Mouse (Mus musculus) inflammation-experienced regulatory T-cells, adult 6 months (primary cell): ENCODE measurements around the gene Arhgef10l. TPM values are rescaled to one million over a fixed set of nuclear protein-coding genes. Genes with fewer than 3 reads are reported as not detected.

Experiments
- ATAC-seq: one replicate; pipeline ENCODE4 v1.8.0; 2017
- polyA plus RNA-seq, 3 experiments: library from polyadenylated mRNA; unstranded; fragments of 100-300 nt; shearing (Covaris generic); gene quantifications; one replicate each; pipeline ENCODE4 v1.2.1; 2017

Arhgef10l gene
- polyA plus RNA-seq, 3 experiments from 2014 or later, result 0.12 TPM; not detected in 2

DNA sequence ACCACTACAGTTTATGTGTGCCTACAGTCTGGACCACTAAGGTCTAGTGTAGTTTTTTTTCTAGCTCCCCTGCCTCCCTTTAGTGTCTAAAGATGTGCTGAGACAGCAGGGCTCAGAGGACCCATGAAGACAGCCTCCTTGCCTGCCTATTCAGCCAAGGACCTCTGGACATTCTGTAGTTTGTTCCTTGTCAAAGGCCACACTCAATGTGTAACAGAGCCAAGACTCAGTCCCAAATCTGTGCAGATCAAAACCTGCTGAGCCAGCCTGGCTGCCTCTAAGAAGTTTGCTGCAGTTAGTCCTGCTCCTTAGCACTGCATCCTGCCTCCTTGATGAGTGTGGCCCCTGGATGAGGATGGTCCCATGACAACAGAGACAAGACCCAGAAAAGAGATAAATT, 156.0 kb downstream of the Arhgef10l start:
- no peak for ATAC-seq

DNA sequence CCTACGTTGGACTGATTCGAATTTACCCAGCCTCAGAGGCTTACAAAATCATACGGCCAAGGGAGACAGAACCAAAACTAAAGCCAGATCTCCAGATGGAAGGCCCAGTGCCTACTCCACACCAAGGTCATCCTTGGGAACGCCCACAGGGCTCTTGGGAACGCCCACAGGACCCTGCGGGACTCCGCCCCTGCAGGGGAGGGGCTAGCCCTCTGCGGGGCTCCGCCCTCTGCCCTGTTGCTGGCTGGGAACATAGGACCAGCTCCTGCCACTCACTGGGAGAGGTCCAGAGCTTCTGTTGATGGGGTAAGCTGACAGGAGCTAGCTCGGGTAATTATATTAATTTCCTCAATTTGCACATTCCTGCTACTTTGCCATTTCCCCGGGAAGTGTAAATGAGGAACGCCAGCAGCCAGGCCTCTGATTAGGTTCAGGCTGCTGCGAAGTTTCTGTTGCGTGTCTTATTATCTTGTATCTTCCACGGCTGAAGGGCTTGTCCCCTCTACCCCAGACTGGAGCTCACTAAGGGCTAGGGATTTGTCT, 158.6 kb downstream of the Arhgef10l start:
- ATAC-seq, result no peak

DNA sequence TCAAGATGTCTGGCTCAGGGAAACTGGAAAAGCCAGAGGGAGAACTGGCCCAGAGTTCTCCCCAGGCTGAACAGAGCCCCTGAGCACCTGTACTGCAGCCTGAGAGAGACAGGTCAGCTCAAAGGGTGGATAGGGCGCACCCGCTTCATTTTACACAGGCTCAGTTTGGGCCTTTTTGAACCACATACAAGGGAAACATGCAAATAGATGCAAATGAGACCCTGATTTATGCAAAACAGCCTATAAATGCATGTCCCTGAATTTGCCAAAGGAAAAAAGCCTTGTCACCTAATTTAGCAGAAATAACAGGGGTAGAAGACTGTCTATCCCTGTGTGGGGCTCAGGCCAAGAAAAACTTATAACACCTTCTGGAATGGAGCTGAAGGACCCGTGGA, 160.2 kb downstream of the Arhgef10l start:
- no peak for ATAC-seq

DNA sequence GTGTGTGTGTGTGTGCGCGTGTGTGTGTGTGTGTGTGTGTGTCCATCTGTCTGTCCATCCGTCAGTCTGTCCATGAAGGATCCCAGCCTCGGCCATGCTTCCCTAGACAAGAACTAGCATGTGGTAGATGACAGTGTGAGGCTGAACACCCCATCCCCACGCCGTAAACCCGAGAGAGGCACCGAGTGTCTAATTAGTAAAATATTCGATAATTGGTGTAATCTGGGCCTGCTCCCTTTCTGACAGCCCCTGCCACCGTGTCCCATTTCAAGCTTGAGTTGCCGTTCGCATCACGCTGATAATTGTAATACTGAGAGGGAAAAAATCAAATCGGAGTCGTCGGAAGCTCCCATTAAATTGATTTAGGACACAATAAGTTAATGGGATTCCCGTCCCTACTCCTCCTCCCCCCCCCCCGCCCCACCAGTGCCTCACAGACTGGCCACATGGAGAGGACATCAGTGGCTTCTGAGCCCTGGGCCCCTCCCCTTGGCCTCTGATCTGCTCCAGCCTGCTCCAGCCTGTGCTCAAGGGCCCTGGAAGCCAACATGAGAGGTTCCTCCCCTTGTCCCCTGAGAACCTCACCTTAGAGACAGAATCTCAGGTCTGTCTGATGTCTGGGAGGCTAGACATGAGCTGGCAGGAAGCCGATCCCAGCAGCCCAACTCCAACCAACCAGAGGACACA, 160.7 kb downstream of the Arhgef10l start:
- no peak for ATAC-seq

DNA sequence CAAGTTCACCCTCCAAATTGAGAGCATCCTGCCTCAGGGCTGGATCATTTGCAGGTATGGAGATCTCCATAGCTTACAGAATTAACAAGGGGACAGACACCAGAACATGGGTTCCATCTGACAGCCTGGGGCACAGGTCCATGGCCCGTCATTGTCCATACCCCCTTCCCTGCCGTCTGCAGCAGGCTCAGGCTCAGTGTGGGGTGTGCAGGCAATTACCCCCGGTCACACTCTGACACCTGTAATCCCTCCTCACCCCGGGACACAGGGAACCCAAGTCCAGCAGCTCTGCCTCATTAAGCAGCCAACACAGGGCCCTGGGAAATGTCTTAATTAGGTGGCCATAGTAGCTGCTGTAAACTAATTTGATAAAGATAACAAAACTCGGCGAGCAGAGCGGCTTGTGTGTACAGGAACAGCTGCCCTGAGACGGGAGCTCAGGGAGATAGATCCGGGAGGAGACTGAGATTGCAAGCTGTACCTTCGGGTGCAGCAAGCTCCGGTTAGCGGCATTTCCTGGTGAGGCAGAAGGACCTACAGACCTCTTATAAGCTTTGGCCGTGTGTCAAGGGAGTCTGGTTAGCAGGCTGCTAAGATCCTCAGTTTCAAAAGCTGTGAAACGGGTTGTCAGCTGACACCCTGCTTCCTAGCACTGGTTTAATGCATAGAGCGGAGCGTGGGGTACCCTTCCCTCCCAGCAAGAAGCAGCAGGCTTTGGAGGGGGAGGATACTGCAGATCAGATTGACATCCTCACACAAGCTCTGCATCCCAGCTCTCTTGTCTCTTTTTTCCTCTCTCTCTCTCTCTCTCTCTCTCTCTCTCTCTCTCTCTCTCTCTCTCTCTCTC, 161.5 kb downstream of the Arhgef10l start:
- no peak for ATAC-seq

DNA sequence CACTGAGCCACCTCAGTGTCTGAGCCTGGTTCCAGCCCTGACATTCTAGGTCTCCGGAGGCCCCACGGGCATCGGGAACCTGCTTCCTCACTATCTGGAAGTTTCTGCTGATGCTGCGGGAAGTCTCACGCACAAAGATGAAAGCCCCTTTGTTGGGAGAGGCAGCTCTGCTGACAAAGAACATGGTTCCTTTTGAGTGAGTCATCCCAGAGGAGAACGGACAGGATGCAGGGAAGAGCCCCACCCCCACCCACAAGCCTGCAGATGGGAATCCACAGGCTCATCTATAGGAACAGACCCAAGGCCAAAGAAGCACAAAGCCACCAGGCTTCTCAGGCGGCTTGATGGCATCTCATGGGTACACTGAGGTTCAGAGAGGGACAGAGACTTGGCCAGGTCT, 165.0 kb downstream of the Arhgef10l start:
- ATAC-seq, result no peak

DNA sequence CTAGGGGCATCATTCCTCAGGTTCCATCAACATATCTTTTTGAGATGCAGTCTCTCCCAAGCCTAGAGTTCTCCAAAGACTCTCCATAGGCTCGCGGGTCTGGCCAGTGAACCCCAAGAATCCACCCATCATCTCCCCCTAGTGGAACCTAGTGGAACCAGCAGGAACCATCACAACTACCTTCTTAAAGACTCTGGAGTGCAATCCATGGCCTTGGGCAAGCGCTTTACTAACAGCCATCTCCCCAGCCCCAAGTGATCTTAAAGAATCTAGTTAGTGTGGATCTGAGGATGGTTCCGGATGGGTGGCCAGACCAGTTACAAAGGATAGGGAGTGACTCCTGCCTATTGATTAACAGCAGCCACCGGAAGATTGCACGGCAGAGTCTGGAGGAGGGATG, 166.2 kb downstream of the Arhgef10l start:
- ATAC-seq, result no peak

DNA sequence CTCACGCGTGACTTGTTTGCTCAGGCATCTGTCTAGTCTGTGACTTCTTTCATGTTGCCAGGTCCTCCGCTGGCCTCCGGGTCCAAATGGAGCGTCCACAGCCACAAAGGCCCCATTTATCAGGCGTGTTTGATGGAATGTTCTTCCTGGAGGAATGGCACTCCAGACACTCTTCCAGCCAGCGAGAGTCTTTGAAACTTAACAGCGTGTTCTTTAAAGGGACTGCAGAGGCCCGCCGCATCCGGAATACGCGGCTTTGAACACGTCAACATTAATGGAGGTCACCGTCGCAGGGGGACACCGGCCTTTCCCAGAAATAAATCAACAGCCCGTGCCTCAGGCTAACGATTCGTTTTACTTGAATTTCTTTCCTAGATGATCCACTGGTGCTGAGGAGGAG, 168.6 kb downstream of the Arhgef10l start:
- ATAC-seq, result no peak

DNA sequence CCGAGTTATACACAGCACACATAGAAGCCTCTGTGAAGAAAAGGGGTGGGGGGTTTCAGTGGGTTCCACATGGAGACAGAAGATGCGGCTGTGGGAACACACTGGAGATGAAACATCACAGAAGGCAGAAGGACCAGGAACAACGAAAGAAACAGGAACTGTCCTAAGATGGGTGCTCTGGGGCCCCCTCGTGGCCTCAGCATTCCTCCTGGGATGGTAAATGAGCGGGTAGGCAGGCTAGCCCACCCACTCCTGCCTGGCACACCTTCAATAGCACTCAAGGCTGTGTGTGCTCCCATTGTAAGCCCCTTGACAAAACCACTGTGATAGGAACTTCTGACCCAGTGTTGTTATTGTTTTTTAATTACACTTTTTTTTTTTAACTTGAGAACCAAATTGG, 174.3 kb downstream of the Arhgef10l start:
- no peak for ATAC-seq

DNA sequence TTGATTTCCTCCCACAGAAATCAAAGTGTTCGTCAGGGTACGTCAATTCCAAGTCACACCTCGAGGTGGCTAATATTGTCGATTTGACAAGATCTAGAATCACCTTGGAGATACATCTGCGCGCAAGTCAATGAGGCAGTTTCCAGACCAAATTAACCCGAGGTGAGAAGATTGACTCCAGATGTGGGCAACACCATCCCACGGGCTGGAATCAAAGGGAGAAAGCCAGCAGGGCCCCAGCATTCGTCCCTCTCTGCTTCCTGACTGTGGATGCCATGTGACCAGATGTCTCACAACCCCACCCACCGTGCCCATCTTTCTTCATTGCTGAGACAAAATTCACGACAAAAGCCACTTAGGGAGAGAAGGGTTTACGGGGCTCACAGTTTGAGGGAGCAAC, 180.4 kb downstream of the Arhgef10l start:
- ATAC-seq, result no peak

DNA sequence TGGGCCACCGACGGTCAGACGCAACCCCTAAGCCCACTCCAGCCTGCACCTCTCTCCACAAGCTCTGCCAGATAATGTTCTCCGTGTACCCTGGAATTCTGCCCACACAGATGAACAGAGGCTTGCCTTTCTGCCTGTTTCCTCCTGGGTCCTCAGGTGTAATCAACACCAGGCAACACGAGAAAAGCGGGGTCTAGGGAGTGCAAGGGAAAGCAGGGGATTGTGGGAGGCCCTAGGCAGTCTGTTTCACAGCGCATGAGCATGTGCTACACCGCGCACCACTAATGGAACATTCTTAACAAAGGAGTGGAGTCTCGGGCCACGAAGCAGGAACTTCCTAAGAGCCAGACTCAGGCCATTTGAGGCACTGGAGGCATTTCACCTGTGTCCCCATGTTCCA, 182.7 kb downstream of the Arhgef10l start:
- ATAC-seq, result no peak

DNA sequence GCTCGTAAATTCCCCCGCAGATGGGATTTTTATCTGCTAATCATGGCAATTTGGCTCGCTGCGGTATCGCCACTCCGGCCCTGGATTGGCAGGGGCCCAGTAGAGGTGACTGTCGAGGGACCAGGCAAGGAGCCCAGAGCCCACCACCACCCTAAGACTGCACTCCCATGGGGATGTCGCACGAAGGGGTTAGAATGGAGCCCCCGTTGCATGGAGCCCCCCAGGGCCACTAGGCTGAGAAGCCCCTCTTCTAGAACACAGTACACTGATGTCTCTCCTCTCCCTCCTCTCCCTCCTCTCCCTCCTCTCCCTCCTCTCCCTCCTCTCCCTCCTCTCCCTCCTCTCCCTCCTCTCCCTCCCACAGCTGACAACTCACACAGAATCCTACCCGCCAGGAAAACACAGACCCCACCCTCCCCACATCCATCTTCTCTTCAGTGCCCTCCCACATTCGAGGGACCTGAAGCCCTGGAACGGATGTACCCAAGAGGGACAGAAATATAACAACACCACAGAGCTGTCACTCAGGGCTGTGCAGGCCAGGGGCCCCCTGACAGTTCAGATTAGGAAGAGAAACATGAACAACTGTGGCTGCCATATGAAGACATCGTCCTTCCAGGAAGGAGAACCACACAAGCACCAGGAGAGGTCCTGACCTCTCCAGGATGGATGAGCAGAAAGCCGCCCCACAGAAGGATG, 185.3 kb downstream of the Arhgef10l start:
- no peak for ATAC-seq

DNA sequence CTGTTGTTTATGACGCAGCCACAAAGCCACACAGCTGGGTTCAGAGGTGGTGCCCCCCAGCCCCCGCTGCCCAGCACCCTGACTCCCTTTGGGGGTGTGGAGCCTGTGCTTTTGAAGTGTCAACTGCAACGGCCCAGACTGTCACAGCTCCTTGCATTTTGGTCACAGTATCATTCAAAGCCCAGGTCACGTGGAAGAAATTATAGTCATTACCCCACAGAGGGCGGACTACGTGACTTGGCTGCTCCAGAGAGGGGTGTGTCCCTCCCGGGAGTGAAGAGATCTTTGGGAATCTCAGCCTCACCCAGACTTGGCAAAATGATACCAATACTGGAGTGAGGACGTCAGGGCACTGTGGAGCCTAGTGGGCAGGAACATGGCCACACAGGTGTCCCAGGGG, 190.6 kb downstream of the Arhgef10l start:
- ATAC-seq, result no peak

DNA sequence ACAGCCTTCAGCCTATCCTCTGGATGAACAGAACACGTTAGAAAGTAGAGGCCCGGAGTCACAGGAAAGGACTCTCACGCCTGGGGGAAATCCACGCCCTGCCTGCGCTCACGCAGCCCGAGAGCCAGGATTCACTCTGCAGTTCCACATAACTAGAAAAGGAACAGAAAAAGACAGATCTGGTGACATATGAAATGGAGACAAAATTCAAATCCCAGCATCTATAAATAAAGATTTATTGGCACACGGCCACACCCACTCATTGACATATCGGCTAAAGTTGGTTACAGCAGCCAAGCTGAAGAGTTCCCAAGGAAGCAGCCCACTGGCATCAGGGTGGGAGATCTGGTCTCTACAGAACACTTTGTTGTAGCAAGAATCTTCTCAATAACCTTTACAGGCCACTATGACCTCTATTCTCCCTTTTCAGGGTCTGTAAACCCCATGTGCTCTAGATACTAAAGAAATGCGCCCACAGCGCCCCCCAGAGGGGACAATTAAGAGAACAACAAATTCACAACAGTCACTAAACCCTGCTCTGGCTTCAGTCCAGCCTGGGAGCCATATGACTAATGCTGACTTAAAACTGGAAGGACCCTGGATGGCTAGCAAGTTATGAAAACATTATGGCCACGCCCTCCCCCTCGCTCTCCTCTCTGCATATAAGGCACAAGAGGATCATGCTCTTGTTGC, 195.9 kb downstream of the Arhgef10l start:
- no peak for ATAC-seq

DNA sequence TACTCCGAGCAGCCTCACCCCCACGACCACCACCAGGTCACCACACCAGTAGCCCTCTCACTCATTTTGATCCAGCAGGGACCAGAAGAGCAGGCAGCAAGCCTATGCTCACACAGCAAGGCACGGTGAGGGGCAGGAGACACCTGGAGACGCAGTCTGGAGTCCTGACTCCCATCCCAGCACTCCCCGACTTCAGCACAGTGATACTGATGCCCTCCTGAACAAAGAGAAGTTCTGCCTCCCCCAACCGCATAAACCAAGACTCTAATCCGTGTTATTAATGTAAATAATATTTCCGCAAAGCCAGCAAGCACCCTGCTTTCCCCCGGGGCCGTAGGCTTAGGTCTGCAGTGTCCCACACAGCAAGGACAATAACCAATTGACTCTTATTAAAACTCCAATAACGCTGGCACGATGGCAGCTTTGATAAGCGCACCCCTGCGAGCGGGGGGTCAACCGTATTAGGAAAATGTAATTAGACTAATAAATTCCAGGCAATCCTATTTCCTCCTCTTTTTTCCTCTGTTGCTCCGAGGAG, 198.5 kb downstream of the Arhgef10l start:
- ATAC-seq, result no peak

Other genes with a start within 250 kb of the Arhgef10l start
- gene Rcc2, start 34.5 kb upstream of the Arhgef10l start, polyA plus RNA-seq, result 10 to 100 TPM; 13.8 to 21.6 (median 21.0) TPM
- gene Padi6, start 76.6 kb upstream of the Arhgef10l start, polyA plus RNA-seq, result not detected
- 1 to 10 TPM in 1 of 3 experiments, under 1 TPM in 2; 0.82 to 3.4 (median 0.96) TPM for gene Padi4, start 108.2 kb upstream of the Arhgef10l start, polyA plus RNA-seq
- gene Padi3, start 144.6 kb upstream of the Arhgef10l start, polyA plus RNA-seq, result not detected
- under 1 TPM in 2 of 3 experiments, not detected in 1; 0.28 to 0.36 TPM for gene Padi1, start 179.8 kb upstream of the Arhgef10l start, polyA plus RNA-seq
- 10 to 100 TPM in 1 of 3 experiments, 1 to 10 TPM in 2; 7.9 to 20.2 (median 9.7) TPM for gene Padi2, start 240.3 kb upstream of the Arhgef10l start, polyA plus RNA-seq